Mouse (Mus musculus) right cerebral cortex, postnatal 10 days (tissue): ENCODE data around the gene Olfr1348.
A peak's percentile ranks its signal among the peaks of the same experiment; 100 is the strongest.
"Not testable (repeated sequence)": the region's sequence is repeated elsewhere in the genome, so short reads cannot be mapped to it uniquely, and the experiment has no call there.

Source experiments
- DNase-seq, 2 experiments: peaks; one replicate each; pipeline ENCODE4 v3.0.0; 2021; ENCODE audit warnings: low spot score in 2 of 2

The Olfr1348 gene

DNA sequence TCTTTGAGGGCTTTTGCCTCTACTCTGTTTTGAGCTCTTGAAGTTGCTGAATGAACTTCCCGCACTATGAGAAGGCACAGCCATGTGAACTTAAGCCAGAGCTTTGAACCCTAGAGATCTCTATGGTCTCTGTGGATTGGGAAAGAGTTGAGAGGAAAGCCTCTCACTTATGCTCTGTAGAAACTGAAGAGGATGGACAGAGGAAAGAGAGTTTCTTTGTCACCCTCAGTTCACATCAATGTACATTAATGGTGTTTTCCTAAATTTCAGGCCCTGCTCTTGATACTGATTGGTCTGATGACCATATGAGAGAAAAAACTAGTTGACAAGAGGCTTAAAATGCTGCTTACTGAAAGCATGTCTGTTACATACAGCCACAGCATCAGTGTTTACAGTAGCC lies at the start of gene Olfr1348:
Gene Olfr1348 (minus strand): TSS at position 101 of the 400 bp plus-strand sequence.
- no peak for DNase-seq

DNA sequence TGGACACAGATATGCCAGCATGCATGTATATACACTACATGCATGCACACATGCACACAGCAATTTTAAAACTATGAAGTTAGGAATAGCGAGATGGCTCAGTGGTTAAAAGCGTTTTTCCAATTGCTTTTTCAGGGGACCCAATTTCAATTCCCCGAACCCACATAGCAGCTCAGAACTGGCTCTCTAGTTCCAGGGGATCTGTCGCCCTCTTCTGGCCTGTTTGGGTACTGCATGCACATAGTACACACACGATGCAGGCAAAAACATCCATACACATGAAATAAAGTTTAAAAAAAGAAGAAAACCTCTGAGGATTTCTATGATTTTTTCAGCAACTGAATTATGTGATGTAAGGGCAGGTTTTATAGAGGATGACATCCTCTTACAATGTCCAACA lies 17.6 kb upstream of the Olfr1348 start:
- peak in 1 of 2 experiments; percentile 17 for DNase-seq

DNA sequence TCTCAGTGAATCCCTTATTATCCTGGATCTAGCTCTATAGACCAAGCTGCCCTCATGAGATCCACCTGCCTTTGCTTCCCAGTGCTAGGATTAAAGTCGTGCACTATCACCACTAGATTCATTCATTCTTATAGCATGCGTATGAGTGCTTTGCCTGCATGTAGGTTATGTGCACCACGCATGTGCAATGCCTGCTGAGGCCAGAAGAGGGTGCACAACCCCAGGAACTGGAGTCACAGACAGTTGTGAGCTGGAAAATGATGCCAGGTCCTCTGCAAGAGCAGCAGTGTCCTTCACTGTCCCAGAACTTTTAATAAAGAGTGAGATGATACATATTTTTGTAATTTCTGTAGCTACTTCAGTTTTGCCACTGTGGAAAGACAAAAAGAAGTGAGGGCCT lies 16.5 kb upstream of the Olfr1348 start:
- DNase-seq, result peak in 1 of 2 experiments; percentile 19

DNA sequence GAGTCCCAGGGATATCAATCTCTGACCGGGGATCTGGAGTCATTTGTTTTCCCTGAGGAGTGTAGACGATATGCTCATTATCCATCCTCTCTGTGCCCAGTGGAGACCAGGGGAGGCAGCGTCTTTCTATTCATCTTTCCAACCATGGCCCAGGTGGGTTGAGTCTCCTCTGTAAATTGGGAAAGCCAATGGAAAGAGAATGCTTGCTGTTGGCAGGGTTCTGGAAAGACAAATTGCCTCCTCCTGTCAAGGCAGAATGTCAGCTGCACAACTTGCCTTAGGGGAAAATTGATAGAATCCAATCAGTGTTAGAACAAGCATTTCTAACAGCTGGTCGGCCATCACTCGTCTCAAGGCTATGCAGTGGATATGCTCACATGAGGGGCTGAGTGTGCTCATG lies 14.3 kb upstream of the Olfr1348 start, which contains the start of gene Olfr1349:
Gene Olfr1349 (minus strand): TSS at position 101 of the 400 bp plus-strand sequence.
- DNase-seq, result no peak

DNA sequence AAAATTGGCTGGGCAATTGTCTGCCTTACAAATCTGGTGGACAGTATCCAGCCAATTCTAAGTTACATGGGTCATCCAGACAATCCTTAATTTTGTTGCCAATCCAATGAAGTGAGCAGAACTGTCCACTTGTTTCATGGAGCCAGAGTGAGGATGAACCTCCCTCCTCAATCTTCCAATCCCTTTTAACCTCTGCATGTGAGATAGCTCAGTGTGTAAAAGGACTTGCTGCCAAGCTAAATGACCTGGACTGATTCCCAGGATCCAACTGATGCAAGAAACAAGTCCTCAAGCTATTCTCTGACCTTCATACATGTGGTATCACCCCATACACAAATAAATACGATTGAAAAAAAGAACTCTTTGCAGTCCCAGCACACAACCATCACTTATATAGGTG lies 13.1 kb upstream of the Olfr1348 start:
- no peak for DNase-seq

DNA sequence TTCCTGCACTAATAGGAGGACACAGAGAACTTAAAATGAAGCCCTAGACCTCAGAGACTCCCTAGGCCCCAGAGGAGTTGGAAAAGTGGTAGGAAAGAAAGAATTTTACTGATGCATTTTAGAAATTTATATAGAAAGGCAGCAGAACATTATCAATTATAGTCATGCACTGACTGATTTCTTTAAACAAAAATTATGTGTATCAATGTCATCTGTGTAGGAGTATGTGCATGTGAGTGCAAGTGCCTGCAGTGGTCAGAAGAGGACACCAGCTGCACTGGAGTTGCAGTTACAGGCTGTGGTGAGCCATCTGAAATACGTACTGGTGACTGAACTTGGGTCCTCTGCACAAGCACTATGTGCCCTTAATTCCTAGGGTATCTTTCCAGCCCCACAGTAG lies 8.9 kb downstream of the Olfr1348 start, which contains the start of gene Olfr1347:
Gene Olfr1347 (minus strand): TSS at position 101 of the 400 bp plus-strand sequence.
- DNase-seq, result no peak

DNA sequence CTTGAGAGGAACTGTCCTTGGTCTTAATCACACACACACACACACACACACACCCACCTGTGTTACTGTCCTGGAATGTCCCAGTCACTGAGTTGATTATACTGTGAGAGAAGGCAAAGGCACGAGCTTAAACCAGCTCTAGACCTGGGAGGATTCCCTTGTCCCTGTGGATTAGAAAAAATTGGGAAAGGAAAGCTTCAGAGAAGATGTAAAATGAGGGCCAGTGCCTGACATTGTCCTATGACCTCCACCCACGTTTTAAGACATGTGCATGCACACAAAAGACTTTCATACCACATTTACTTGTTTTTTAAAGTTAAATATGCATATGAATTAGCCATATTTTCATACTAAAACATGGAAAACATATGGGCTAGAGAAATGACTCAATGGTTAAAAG lies 21.7 kb downstream of the Olfr1348 start, which contains the start of gene Olfr5:
Gene Olfr5 (minus strand): TSS at position 101 of the 400 bp plus-strand sequence.
- no peak for DNase-seq

DNA sequence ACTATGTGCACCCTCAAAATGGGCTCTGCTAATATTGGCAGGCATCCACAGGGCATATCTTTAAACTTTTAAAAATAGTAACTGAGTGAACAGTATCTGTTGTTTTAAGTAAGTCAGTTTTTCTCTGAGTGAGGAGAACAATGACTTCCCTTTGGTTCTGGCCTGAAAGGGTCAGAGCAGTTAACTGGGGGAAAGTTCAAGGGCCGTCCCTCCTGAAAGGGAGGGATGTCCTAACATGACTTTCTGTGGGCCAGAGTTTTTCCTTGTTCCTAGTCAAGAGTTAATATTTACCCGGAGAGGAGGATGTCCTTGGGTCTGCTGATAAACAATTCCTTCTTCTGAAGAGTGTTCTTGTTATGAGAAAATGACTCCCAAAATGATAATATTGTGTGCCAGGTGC lies 30.9 kb downstream of the Olfr1348 start:
- DNase-seq, result not testable (repeated sequence)

DNA sequence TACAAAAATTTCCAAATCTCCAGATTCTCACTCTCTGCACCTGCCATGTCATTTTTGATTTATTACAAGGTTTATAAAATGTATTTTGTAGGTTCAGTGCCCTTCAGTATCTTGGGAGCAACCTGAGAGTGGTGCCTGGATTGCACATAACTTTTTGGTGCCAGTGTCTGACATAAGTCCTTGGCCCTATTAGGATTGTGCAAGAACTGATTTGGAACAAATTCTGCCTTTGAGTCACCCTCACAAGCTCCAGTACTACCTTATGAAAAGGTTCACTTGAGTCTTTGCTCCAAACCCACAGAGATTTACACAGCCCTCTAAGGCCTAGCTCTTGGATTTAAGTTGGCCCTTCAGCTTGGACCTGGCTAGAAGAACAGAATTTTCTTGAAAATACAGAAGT lies 41.6 kb downstream of the Olfr1348 start, which contains the start of gene Olfr1346:
Gene Olfr1346 (plus strand): TSS at position 151 of the 400 bp plus-strand sequence.
- no peak for DNase-seq

DNA sequence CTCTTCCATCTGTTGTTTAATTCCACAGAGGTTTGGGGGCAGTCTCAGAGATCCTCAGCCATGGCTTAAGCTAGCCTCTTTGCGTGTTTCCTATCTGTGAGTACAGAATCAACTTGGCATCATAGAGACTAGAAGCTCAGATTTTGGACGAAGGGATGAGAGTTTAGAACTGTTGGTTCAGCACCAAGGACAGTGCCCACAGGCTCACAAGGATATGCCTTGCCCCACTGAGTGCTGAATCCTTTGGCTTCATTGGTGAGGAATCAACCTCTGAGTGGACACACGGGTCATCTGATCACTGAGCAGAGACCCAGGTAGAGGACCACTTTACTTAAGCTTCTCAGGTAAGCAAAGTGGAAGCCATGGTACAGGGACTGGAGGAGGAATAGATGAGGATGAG lies 52.1 kb downstream of the Olfr1348 start:
- DNase-seq, result no peak

DNA sequence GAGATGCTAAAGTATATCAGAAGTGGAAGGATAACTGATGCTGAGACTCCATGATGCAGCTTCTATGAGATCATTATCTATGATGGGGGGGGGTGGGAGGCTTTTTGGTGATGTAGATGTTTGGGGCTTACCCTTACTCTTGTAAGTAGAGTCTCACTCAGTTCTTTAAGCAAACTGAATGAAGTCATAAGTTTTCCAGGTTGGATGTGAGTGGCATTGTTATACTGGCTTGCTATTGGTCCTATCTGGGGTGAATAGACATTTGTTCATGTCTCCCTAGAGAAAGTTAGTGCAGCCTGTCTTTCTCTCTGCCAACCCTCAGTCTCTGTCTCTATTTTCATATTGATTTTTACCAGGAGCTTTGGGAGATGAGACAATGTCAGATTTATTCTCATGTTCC lies 52.7 kb downstream of the Olfr1348 start, which contains the start of gene Olfr1336:
Gene Olfr1336 (plus strand): TSS at position 301 of the 400 bp plus-strand sequence.
- no peak for DNase-seq
